Mouse (Mus musculus) kidney, adult 2 months (tissue): Measurements from ENCODE around the gene Krt9. TPM values are rescaled to one million over a fixed set of nuclear protein-coding genes. Genes with fewer than 3 reads are reported as not detected.

Source experiments
- DNase-seq: peaks from one replicate; pipeline ENCODE4 v3.0.0; 2021
- H3K27ac ChIP-seq: fragments of 200-500 bp; 2 replicates; pipeline ENCODE4 v1.5.1; 2012; ENCODE audit warnings: low read depth, low read length, control low read depth, inconsistent platforms; ENCODE audit not compliant: insufficient read depth
- H3K27me3 ChIP-seq: fragments of 200-500 bp; replicated peaks from 2 replicates; pipeline ENCODE4 v1.6.1; 2012; ENCODE audit warnings: mild to moderate bottlenecking, moderate library complexity, low read length, inconsistent platforms; ENCODE audit not compliant: control insufficient read depth, insufficient read depth
- H3K36me3 ChIP-seq: fragments of 200-500 bp; 2 replicates; pipeline ENCODE4 v1.6.1; 2012; ENCODE audit warnings: mild to moderate bottlenecking, moderate library complexity, low read length, inconsistent platforms; ENCODE audit not compliant: control insufficient read depth, insufficient read depth
- H3K4me1 ChIP-seq: fragments of 200-500 bp; 2 replicates; pipeline ENCODE4 v1.6.1; 2011; ENCODE audit warnings: low read length; ENCODE audit not compliant: control insufficient read depth, insufficient read depth
- H3K4me3 ChIP-seq: fragments of 200-500 bp; 2 replicates; pipeline ENCODE4 v1.5.1; 2011; ENCODE audit warnings: mild to moderate bottlenecking, low read depth, low read length, control low read depth; ENCODE audit not compliant: insufficient read depth
- CTCF ChIP-seq: fragments of 200-500 bp; conservative IDR thresholded peaks from 2 replicates; pipeline ENCODE4 v1.5.1; 2011; ENCODE audit warnings: low read depth, mild to moderate bottlenecking, control low read depth, low read length, moderate library complexity, mixed read lengths; ENCODE audit not compliant: insufficient read depth, insufficient read length
- POLR2A ChIP-seq: fragments of 200-500 bp; IDR thresholded peaks from one replicate; pipeline ENCODE4 v1.6.1; 2011; ENCODE audit warnings: low read depth, low read length, control low read depth
- WGBS: fragments of 180-500 bp; shearing (Covaris S2); methylation state at CpG from one replicate; pipeline ENCODE4 v1.1.7; 2018; 5-methylcytosine and 5-hydroxymethylcytosine counted together
- polyA plus RNA-seq: library from polyadenylated mRNA; depleted of rRNA; stranded (reverse); fragments of >200 nt; gene quantifications from 2 replicates; pipeline ENCODE4 v1.2.3, GENCODE M21; 2012; rRNA removed

Gene Krt9
- polyA plus RNA-seq, 1 experiment: not detected

GRCm38 (mm10) chr11:100137693-100138092 is 55.4 kb downstream of the Krt9 start:
- Histone ChIP-seq H3K4me1 (no peaks in the 10 kb centered on the region), H3K27me3 (no peaks in the 10 kb centered on the region), H3K27ac (no peak overlapping the region), H3K4me3 (no peak overlapping the region), H3K36me3 (no peaks in the 10 kb centered on the region)
- TF ChIP-seq POLR2A (no peak), CTCF (no peak)
- DNase-seq: no peak
- 38% methylated on average over 5 of the region's 5 CpGs for WGBS

Other genes with a start within 250 kb of the Krt9 start
- gene Krtap9-5, start 244.8 kb downstream of the Krt9 start, polyA plus RNA-seq: not detected in 2 replicates
- not detected in 2 replicates for gene Krtap29-1, start 214.2 kb downstream of the Krt9 start, polyA plus RNA-seq
- not detected in 2 replicates for gene Krtap16-1, start 206.6 kb downstream of the Krt9 start, polyA plus RNA-seq
- not detected in 2 replicates for gene Krtap17-1, start 199.3 kb downstream of the Krt9 start, polyA plus RNA-seq
- not detected in 2 replicates for gene Krt33a, start 177.0 kb downstream of the Krt9 start, polyA plus RNA-seq
- gene Krt33b, start 163.4 kb downstream of the Krt9 start, polyA plus RNA-seq: not detected in 2 replicates
- gene Krt34, start 151.7 kb downstream of the Krt9 start, polyA plus RNA-seq: not detected in 2 replicates
- gene Krt31, start 142.7 kb downstream of the Krt9 start, polyA plus RNA-seq: not detected in 2 replicates
- not detected in 2 replicates for gene Krt32, start 105.0 kb downstream of the Krt9 start, polyA plus RNA-seq
- not detected in 2 replicates for gene Krt35, start 97.0 kb downstream of the Krt9 start, polyA plus RNA-seq
- gene Krt36, start 87.6 kb downstream of the Krt9 start, polyA plus RNA-seq: 0.11 TPM in 1 of 2 replicates, not detected in the other
- not detected in 2 replicates for gene Krt13, start 71.7 kb downstream of the Krt9 start, polyA plus RNA-seq
- 3.1 and 3.9 TPM in 2 replicates for gene Krt15, start 57.3 kb downstream of the Krt9 start, polyA plus RNA-seq
- gene Krt19, start 44.6 kb downstream of the Krt9 start, polyA plus RNA-seq: 13.0 and 20.1 TPM in 2 replicates
- gene Krt14, start 14.3 kb upstream of the Krt9 start, polyA plus RNA-seq: 1.3 and 1.4 TPM in 2 replicates
- not detected in 2 replicates for gene Krt16, start 55.7 kb upstream of the Krt9 start, polyA plus RNA-seq
- 0.08 TPM in 1 of 2 replicates, not detected in the other for gene Krt17, start 67.8 kb upstream of the Krt9 start, polyA plus RNA-seq
- gene Krt42, start 76.6 kb upstream of the Krt9 start, polyA plus RNA-seq: not detected in 2 replicates
- gene Eif1, start 126.6 kb upstream of the Krt9 start, polyA plus RNA-seq: 116 and 173 TPM in 2 replicates
- not detected in 2 replicates for gene Gast, start 141.2 kb upstream of the Krt9 start, polyA plus RNA-seq
- gene Hap1, start 162.9 kb upstream of the Krt9 start, polyA plus RNA-seq: 3.0 and 3.6 TPM in 2 replicates
- gene Jup, start 204.5 kb upstream of the Krt9 start, polyA plus RNA-seq: 220 and 229 TPM in 2 replicates
- 11.9 and 13.9 TPM in 2 replicates for gene P3h4, start 221.6 kb upstream of the Krt9 start, polyA plus RNA-seq
- 12.5 and 15.9 TPM in 2 replicates for gene Fkbp10, start 222.5 kb upstream of the Krt9 start, polyA plus RNA-seq
- gene Nt5c3b, start 248.6 kb upstream of the Krt9 start, polyA plus RNA-seq: 29.3 and 32.0 TPM in 2 replicates
- gene Klhl10, start 248.7 kb upstream of the Krt9 start, polyA plus RNA-seq: 0.13 and 0.34 TPM in 2 replicates